Comparison of ENCODE assay signal across 8 mouse cellular contexts in genomic region chr17:31853448-31854188, GRCm38 (mm10). TPM values are rescaled to one million over a fixed set of nuclear protein-coding genes. Genes with fewer than 3 reads are reported as not detected.
DNase-seq lines count a peak whose midpoint lies in the region; ATAC-seq and TF ChIP-seq lines count a peak whose summit lies in the region.

No protein-coding gene starts in this region.

- peaks cover 18% of the 10 kb centered on the region for H3K4me1 ChIP-seq in lung, embryonic 14.5 days (ENCODE audit: insufficient read depth)
- peaks cover 15% of the 10 kb centered on the region for H3K4me1 ChIP-seq in forebrain, postnatal 0 days (ENCODE audit: insufficient read depth)
- H3K4me1 ChIP-seq in limb, embryonic 15.5 days, result peaks cover 31% of the 10 kb centered on the region
- peaks cover 23% of the 10 kb centered on the region for H3K4me1 ChIP-seq in small intestine, adult 2 months (ENCODE audit: control insufficient read depth, insufficient read depth, insufficient read length, low read length)

- DNase-seq in lung, embryonic 14.5 days, result peak; percentile 62
- no peak for DNase-seq in lung, postnatal 36 days
- DNase-seq in forebrain, postnatal 0 days, result no peak
- no peak for DNase-seq in gastrocnemius, postnatal 14 days
- no peak for DNase-seq in thymus, postnatal 10 days (ENCODE audit: low spot score in 2 of 2)
- no peak for DNase-seq in thymus, postnatal 25 days

- 19% methylated on average over 17 of the region's 17 CpGs for WGBS in lung, embryonic 14.5 days
- WGBS in forebrain, postnatal 0 days, result 69% methylated on average over 17 of the region's 17 CpGs
- 54% methylated on average over 17 of the region's 17 CpGs for WGBS in limb, embryonic 15.5 days
- 45% methylated on average over 17 of the region's 17 CpGs for WGBS in small intestine, adult 2 months

- no peaks in the 10 kb centered on the region for H3K9me3 ChIP-seq in lung, embryonic 14.5 days (ENCODE audit: low read depth, low read length)
- H3K9me3 ChIP-seq in forebrain, postnatal 0 days (ENCODE audit: low read length), result no peaks in the 10 kb centered on the region
- H3K9me3 ChIP-seq in limb, embryonic 15.5 days, result no peaks in the 10 kb centered on the region

- no peak for TF ChIP-seq POLR2A in small intestine, adult 2 months (IDR thresholded peaks at IDR 0.05; ENCODE audit: low read depth, low read length)

- no peaks in the 10 kb centered on the region for H3K27me3 ChIP-seq in lung, embryonic 14.5 days (ENCODE audit: insufficient read depth, low read length)
- H3K27me3 ChIP-seq in forebrain, postnatal 0 days (ENCODE audit: insufficient read depth, low read length), result no peaks in the 10 kb centered on the region
- H3K27me3 ChIP-seq in limb, embryonic 15.5 days, result no peaks in the 10 kb centered on the region
- no peaks in the 10 kb centered on the region for H3K27me3 ChIP-seq in small intestine, adult 2 months (ENCODE audit: control insufficient read depth, insufficient read depth, low read length)

- H3K4me2 ChIP-seq in lung, embryonic 14.5 days, result peak overlapping the region; percentile 84
- peak overlapping the region; percentile 73 for H3K4me2 ChIP-seq in forebrain, postnatal 0 days (ENCODE audit: low read depth)
- H3K4me2 ChIP-seq in limb, embryonic 15.5 days, result peak overlapping the region; percentile 84

- H3K4me3 ChIP-seq in lung, embryonic 14.5 days (ENCODE audit: low read depth, low read length), result peak overlapping the region; percentile 94
- peak overlapping the region; percentile 75 for H3K4me3 ChIP-seq in forebrain, postnatal 0 days (ENCODE audit: low read depth, low read length)
- peak overlapping the region; percentile 94 for H3K4me3 ChIP-seq in limb, embryonic 15.5 days
- peak overlapping the region; percentile 49 for H3K4me3 ChIP-seq in small intestine, adult 2 months (ENCODE audit: low read depth, low read length)

- intact Hi-C loops in gastrocnemius, postnatal 14 days (cut with DNase I; ENCODE audit: low total_unique reads), result loop anchor here (10.0 kb wide), 1 partner anchor 171 kb away; no protein-coding TSS in a partner anchor

- no peak for TF ChIP-seq CTCF in lung, embryonic 14.5 days (IDR thresholded peaks at IDR 0.05; ENCODE audit: low read depth)
- no peak for TF ChIP-seq CTCF in forebrain, postnatal 0 days (IDR thresholded peaks at IDR 0.05; ENCODE audit: low read depth)
- no peak for TF ChIP-seq CTCF in small intestine, adult 2 months (IDR thresholded peaks at IDR 0.05; ENCODE audit: extremely low read depth, insufficient read length, insufficient replicate concordance, low read depth, low read length)

- H3K27ac ChIP-seq in lung, embryonic 14.5 days (ENCODE audit: low read depth), result peak overlapping the region; percentile 44
- no peak overlapping the region for H3K27ac ChIP-seq in forebrain, postnatal 0 days (ENCODE audit: low read depth, low read length)
- 0 out of 2 replicates have a peak overlapping the region, but pooled peaks have one; percentile 38 for H3K27ac ChIP-seq in limb, embryonic 15.5 days
- H3K27ac ChIP-seq in small intestine, adult 2 months (ENCODE audit: insufficient read depth, low read depth, low read length), result peak overlapping the region; percentile 30

- no peak for ATAC-seq in lung, embryonic 14.5 days (ENCODE audit: insufficient read depth)
- no peak for ATAC-seq in forebrain, postnatal 0 days
- ATAC-seq in limb, embryonic 15.5 days (ENCODE audit: insufficient number of reproducible peaks, low FRiP score, low TSS enrichment, low read depth), result no peak

- H3K36me3 ChIP-seq in lung, embryonic 14.5 days (ENCODE audit: insufficient read depth), result peaks cover 45% of the 10 kb centered on the region
- peaks cover 26% of the 10 kb centered on the region for H3K36me3 ChIP-seq in forebrain, postnatal 0 days (ENCODE audit: insufficient read depth)
- H3K36me3 ChIP-seq in limb, embryonic 15.5 days, result peaks cover 26% of the 10 kb centered on the region
- H3K36me3 ChIP-seq in small intestine, adult 2 months (ENCODE audit: control insufficient read depth, insufficient read depth, low read length), result peaks cover 25% of the 10 kb centered on the region

- peak overlapping the region; percentile 94 for H3K9ac ChIP-seq in lung, embryonic 14.5 days
- peak overlapping the region; percentile 33 for H3K9ac ChIP-seq in forebrain, postnatal 0 days
- H3K9ac ChIP-seq in limb, embryonic 15.5 days, result no peak overlapping the region

RNA-seq across cellular contexts. Expression of gene Sik1, which starts 2.0 kb away (rescaled TPM):
- 25.0 and 26.2 TPM in 2 replicates for polyA plus RNA-seq in lung, embryonic 14.5 days (2014; fragmentation: Nextera tagmentation; extraction: Ambion mirVana)
- total RNA-seq in forebrain, postnatal 0 days (2014; rRNA removed), result 34.6 and 42.2 TPM in 2 replicates
- 18.6 and 19.4 TPM in 2 replicates for polyA plus RNA-seq in forebrain, postnatal 0 days (2015; fragmentation: Nextera tagmentation; extraction: Ambion mirVana)
- 30.5 and 37.1 TPM in 2 replicates for polyA plus RNA-seq in limb, embryonic 15.5 days (2015; fragmentation: Nextera tagmentation; extraction: Ambion mirVana)
- 8.0 and 16.9 TPM in 2 replicates for polyA plus RNA-seq in small intestine, adult 2 months (2012; rRNA removed)
- total RNA-seq in gastrocnemius, postnatal 14 days (2021), result 10 to 100 TPM; 18.1 to 18.6 TPM
